ENCODE assay signal across 20 mouse cellular contexts in genomic region chr10:102686667-102687397, GRCm38 (mm10).
DNase-seq lines count a peak whose midpoint lies in the region; ATAC-seq and TF ChIP-seq lines count a peak whose summit lies in the region.
"Had no signal": no experiment of that assay in that cellular context is flagged by ENCODE, and none has a peak within 500 bp of the region (broad histone marks: within the 10 kb centered on the region; RNA-seq: fewer than 3 reads in every experiment).

No protein-coding gene starts in this region.

- TF ChIP-seq CTCF in heart, adult 2 months (IDR thresholded peaks at IDR 0.05), result no peak
- TF ChIP-seq CTCF in midbrain, postnatal 0 days (IDR thresholded peaks at IDR 0.05), result no peak
- TF ChIP-seq CTCF in left cerebral cortex, adult 2 months (IDR thresholded peaks at IDR 0.05), result no peak

- peak overlapping the region; percentile 75 for H3K27ac ChIP-seq in heart, adult 2 months
- no peak overlapping the region for H3K27ac ChIP-seq in heart, embryonic 12.5 days (ENCODE audit: poor library complexity, severe bottlenecking)
- no peak overlapping the region for H3K27ac ChIP-seq in midbrain, postnatal 0 days (ENCODE audit: low read depth, low read length)
- no peak overlapping the region for H3K27ac ChIP-seq in midbrain, embryonic 11.5 days (ENCODE audit: low read depth, low read length)
- no peak overlapping the region for H3K27ac ChIP-seq in left cerebral cortex, adult 2 months
- H3K27ac ChIP-seq: midbrain, embryonic 15.5 days had no signal

- H3K9ac ChIP-seq in heart, adult 2 months (ENCODE audit: low read depth, low read length), result no peak overlapping the region
- no peak overlapping the region for H3K9ac ChIP-seq in heart, embryonic 12.5 days
- H3K9ac ChIP-seq in midbrain, postnatal 0 days (replicated peaks; ENCODE audit: low read length, poor library complexity, severe bottlenecking), result no peak overlapping the region
- no peak overlapping the region for H3K9ac ChIP-seq in midbrain, embryonic 11.5 days (ENCODE audit: low read length)
- H3K9ac ChIP-seq: midbrain, embryonic 15.5 days had no signal

- H3K4me3 ChIP-seq in heart, adult 2 months, result no peak overlapping the region
- no peak overlapping the region for H3K4me3 ChIP-seq in heart, embryonic 12.5 days
- H3K4me3 ChIP-seq in midbrain, postnatal 0 days (ENCODE audit: low read depth, low read length), result no peak overlapping the region
- H3K4me3 ChIP-seq in midbrain, embryonic 11.5 days (ENCODE audit: low read depth, low read length), result no peak overlapping the region
- no peak overlapping the region for H3K4me3 ChIP-seq in left cerebral cortex, adult 2 months
- H3K4me3 ChIP-seq: midbrain, embryonic 15.5 days had no signal

- 78% methylated on average over 14 of the region's 14 CpGs for WGBS in heart, adult 2 months
- 69% methylated on average over 14 of the region's 14 CpGs for WGBS in heart, embryonic 12.5 days
- 75% methylated on average over 14 of the region's 14 CpGs for WGBS in midbrain, postnatal 0 days
- WGBS in midbrain, embryonic 11.5 days, result 84% methylated on average over 14 of the region's 14 CpGs

- intact Hi-C loops in heart, adult 2 months (cut with DNase I), result loop anchor here (2.0 to 5.0 kb wide), 3 partner anchors 45 to 180 kb away; no protein-coding TSS in a partner anchor
- intact Hi-C loops in left cerebral cortex, adult 2 months (cut with DNase I), result no loop called here

- H3K4me1 ChIP-seq in heart, adult 2 months (ENCODE audit: control insufficient read depth, insufficient read depth, low read length), result peaks cover 2% of the 10 kb centered on the region
- H3K4me1 ChIP-seq in heart, embryonic 12.5 days (replicated peaks), result no peaks in the 10 kb centered on the region
- H3K4me1 ChIP-seq in midbrain, postnatal 0 days (ENCODE audit: insufficient read depth, low read length), result no peaks in the 10 kb centered on the region
- H3K4me1 ChIP-seq in midbrain, embryonic 11.5 days (ENCODE audit: control insufficient read depth, insufficient read depth, low read length), result no peaks in the 10 kb centered on the region
- H3K4me1 ChIP-seq: midbrain, embryonic 15.5 days had no signal

- no peak overlapping the region for H3K4me2 ChIP-seq in heart, embryonic 12.5 days
- no peak overlapping the region for H3K4me2 ChIP-seq in midbrain, postnatal 0 days (ENCODE audit: low read depth, low read length, poor library complexity, severe bottlenecking)
- H3K4me2 ChIP-seq in midbrain, embryonic 11.5 days, result no peak overlapping the region
- H3K4me2 ChIP-seq: heart, embryonic 11.5 days; liver, embryonic 11.5 days; midbrain, embryonic 15.5 days had no signal

- no peaks in the 10 kb centered on the region; the same call in 1 of the 2 replicates for H3K36me3 ChIP-seq in heart, adult 2 months (ENCODE audit: control insufficient read depth, insufficient read depth, low read length)
- H3K36me3 ChIP-seq in heart, embryonic 12.5 days, result no peaks in the 10 kb centered on the region
- no peaks in the 10 kb centered on the region for H3K36me3 ChIP-seq in midbrain, postnatal 0 days (ENCODE audit: insufficient read depth, low read length)
- H3K36me3 ChIP-seq in midbrain, embryonic 11.5 days (ENCODE audit: control insufficient read depth, insufficient read depth, low read length), result no peaks in the 10 kb centered on the region
- H3K36me3 ChIP-seq: midbrain, embryonic 15.5 days had no signal

- ATAC-seq in cerebellum, adult (ENCODE audit: insufficient number of reproducible peaks, low FRiP score, low TSS enrichment), result peak; percentile 51; the same call in 1 of the 2 replicates
- ATAC-seq in heart, embryonic 12.5 days (ENCODE audit: insufficient number of reproducible peaks, low FRiP score), result no peak
- ATAC-seq in midbrain, postnatal 0 days (ENCODE audit: low FRiP score), result no peak
- no peak for ATAC-seq in midbrain, embryonic 11.5 days (ENCODE audit: low FRiP score)
- ATAC-seq: inflammation-experienced regulatory T-cells, adult 6 months; midbrain, embryonic 15.5 days had no signal

- H3K9me3 ChIP-seq in heart, embryonic 12.5 days (replicated peaks), result no peaks in the 10 kb centered on the region
- no peaks in the 10 kb centered on the region for H3K9me3 ChIP-seq in midbrain, postnatal 0 days (ENCODE audit: low read length)
- H3K9me3 ChIP-seq in midbrain, embryonic 11.5 days (ENCODE audit: control insufficient read depth, low read length), result no peaks in the 10 kb centered on the region
- H3K9me3 ChIP-seq: midbrain, embryonic 15.5 days had no signal

- no peaks in the 10 kb centered on the region for H3K27me3 ChIP-seq in heart, adult 2 months (ENCODE audit: control insufficient read depth, insufficient read depth, low read length)
- no peaks in the 10 kb centered on the region for H3K27me3 ChIP-seq in heart, embryonic 12.5 days (replicated peaks)
- H3K27me3 ChIP-seq in midbrain, postnatal 0 days (ENCODE audit: insufficient read depth, low read length), result no peaks in the 10 kb centered on the region
- no peaks in the 10 kb centered on the region for H3K27me3 ChIP-seq in midbrain, embryonic 11.5 days (ENCODE audit: control insufficient read depth, insufficient read depth, low read length)
- H3K27me3 ChIP-seq: midbrain, embryonic 15.5 days had no signal

- H3K79me2 ChIP-seq in heart, adult 2 months (replicated peaks; ENCODE audit: control insufficient read depth, insufficient read depth, low read length), result no peaks in the 10 kb centered on the region

- no peak for TF ChIP-seq POLR2A in heart, adult 2 months (IDR thresholded peaks at IDR 0.05; ENCODE audit: insufficient read depth, low read depth, low read length)

- no peak for TF ChIP-seq EP300 in heart, adult 2 months (IDR thresholded peaks at IDR 0.05; ENCODE audit: insufficient read depth, low read depth, low read length)

- DNase-seq in cerebellum, adult 18-20 months, result no peak
- DNase-seq in heart, adult 2 months, result no peak
- peak; percentile 19 for DNase-seq in midbrain, postnatal 0 days (ENCODE audit: low spot score)
- DNase-seq in midbrain, embryonic 11.5 days (ENCODE audit: low spot score, missing footprints), result no peak
- DNase-seq in left cerebral cortex, adult 2 months (ENCODE audit: extremely low spot score in 1 of 2, low spot score in 2 of 2), result no peak
- DNase-seq in left cerebral cortex, adult 8-10 months (ENCODE audit: low spot score in 2 of 2), result no peak
- DNase-seq: adrenal gland, adult 2 months; cerebellum, adult 11-12 months; gastrocnemius, postnatal 36 days; heart, postnatal 14 days; lung, adult 18-20 months; lung, postnatal 14 days; retina, postnatal 1 day; thymus, postnatal 14 days had no signal
